Mouse (Mus musculus) cortical plate, adult 2 months (tissue): ENCODE results near the gene Fbxo42.

Experiments
- CTCF ChIP-seq: fragments of 200-500 bp; IDR thresholded peaks from 2 replicates; pipeline ENCODE4 v1.5.1; 2011; ENCODE audit warnings: mild to moderate bottlenecking, control low read depth, low read length; ENCODE audit not compliant: insufficient read depth; ENCODE audit errors: extremely low read depth
- POLR2A ChIP-seq: fragments of 200-500 bp; IDR thresholded peaks from 2 replicates; pipeline ENCODE4 v1.6.1; 2011; ENCODE audit warnings: mild to moderate bottlenecking, low read length, control low read depth; ENCODE audit not compliant: insufficient read depth; ENCODE audit errors: extremely low read depth

GRCm38 (mm10) chr4:141180831-141181230 lies 33.1 kb downstream of the Fbxo42 start:
- TF ChIP-seq POLR2A, result no peak
- no peak for TF ChIP-seq CTCF
